Mouse (Mus musculus): ENCODE measurements around the gene Gm572. TPM values are rescaled to one million over a fixed set of nuclear protein-coding genes. Genes with fewer than 3 reads are reported as not detected.

Gm572 gene
- polyA plus RNA-seq, 1 experiment from 2014 or later, result not detected

DNA sequence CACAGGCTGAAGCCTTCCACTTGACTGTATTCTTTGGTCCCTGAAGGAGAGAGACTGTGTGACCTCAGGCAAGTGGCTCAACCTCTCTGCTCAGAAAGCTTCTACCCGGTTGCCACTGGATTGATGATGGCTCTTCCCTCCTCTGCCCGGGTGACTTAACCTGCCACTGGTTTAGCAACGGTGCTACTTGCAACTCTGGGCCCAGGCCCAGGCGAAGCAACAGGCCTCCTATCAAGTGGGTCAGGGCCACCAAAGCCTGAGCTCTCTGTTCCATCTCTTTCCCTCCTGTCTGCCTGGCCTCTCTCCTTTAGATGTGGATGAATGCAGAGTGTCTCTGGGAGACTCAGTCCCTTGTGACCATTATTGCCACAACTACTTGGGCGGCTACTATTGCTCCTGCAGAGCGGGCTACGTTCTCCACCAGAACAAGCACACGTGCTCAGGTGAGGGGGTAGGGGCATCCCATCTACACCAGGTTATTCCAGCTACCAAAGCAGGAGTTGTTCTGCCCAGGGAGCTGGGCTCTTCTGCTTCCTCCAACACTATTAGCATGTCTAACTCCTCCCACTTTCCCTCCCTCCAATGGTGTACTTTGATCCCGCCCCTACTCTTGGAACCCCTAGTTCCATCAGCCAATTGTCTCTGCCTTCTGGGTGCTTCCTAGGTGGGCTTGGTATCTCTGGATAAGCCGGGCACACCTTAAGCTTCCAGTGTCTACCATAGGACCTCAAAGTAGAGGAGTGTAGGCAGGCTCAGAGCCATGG, 39.6 kb upstream of the Gm572 start:
- H3K9me3 ChIP-seq (ENCODE audit: control insufficient read depth, low read length), result peaks cover 2% of the 10 kb centered on the region; the same call in 1 of the 2 replicates
- no peaks in the 10 kb centered on the region; the same call in 1 of the 2 replicates for H3K4me1 ChIP-seq (replicated peaks; ENCODE audit: control insufficient read depth, insufficient read depth, low read length)
- DNase-seq (ENCODE audit: low spot score) (no peak), ATAC-seq (replicated peaks; ENCODE audit: low FRiP score) (no peak)
- peaks cover 4% of the 10 kb centered on the region; the same call in 1 of the 2 replicates for H3K36me3 ChIP-seq (ENCODE audit: control insufficient read depth, insufficient read depth, low read length)
- no peaks in the 10 kb centered on the region for H3K27me3 ChIP-seq (replicated peaks; ENCODE audit: control insufficient read depth, insufficient read depth, low read length)
- no peak overlapping the region for H3K4me2 ChIP-seq
- no peak overlapping the region for H3K27ac ChIP-seq (ENCODE audit: low read depth, low read length)
- H3K9ac ChIP-seq (ENCODE audit: low read depth, low read length), result no peak overlapping the region
- H3K4me3 ChIP-seq (ENCODE audit: low read depth, low read length), result no peak overlapping the region
- WGBS, result 68% methylated on average over 10 of the region's 10 CpGs

DNA sequence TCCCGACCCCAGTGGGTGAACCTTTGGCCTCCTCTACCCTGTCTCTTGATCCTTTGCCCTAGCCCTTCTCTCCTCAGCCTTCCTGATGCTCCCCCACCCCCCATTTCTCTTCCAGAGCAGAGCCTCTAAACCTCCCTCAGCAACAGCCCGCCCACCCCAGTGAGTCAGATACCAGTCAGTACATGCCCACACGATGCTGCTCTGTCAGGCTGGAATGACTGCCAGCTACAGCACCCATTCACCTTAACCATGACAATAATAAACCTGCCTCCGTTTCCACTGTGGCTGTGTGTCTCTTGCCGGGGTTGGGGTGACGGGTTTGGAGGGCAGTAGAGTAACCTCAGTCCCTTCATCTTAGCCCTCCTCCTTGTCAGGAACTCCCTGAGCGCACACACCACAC, 39.0 kb upstream of the Gm572 start:
- no peak overlapping the region for H3K27ac ChIP-seq (ENCODE audit: low read depth, low read length)
- no peaks in the 10 kb centered on the region for H3K9me3 ChIP-seq (ENCODE audit: control insufficient read depth, low read length)
- no peaks in the 10 kb centered on the region for H3K36me3 ChIP-seq (ENCODE audit: control insufficient read depth, insufficient read depth, low read length)
- H3K4me3 ChIP-seq (ENCODE audit: low read depth, low read length), result no peak overlapping the region
- DNase-seq (ENCODE audit: low spot score) (no peak), ATAC-seq (replicated peaks; ENCODE audit: low FRiP score) (no peak)
- H3K4me1 ChIP-seq (replicated peaks; ENCODE audit: control insufficient read depth, insufficient read depth, low read length), result no peaks in the 10 kb centered on the region; the same call in 1 of the 2 replicates
- no peaks in the 10 kb centered on the region for H3K27me3 ChIP-seq (replicated peaks; ENCODE audit: control insufficient read depth, insufficient read depth, low read length)
- H3K4me2 ChIP-seq, result no peak overlapping the region
- no peak overlapping the region for H3K9ac ChIP-seq (ENCODE audit: low read depth, low read length)
- WGBS, result 75% methylated on average over 7 of the region's 7 CpGs

DNA sequence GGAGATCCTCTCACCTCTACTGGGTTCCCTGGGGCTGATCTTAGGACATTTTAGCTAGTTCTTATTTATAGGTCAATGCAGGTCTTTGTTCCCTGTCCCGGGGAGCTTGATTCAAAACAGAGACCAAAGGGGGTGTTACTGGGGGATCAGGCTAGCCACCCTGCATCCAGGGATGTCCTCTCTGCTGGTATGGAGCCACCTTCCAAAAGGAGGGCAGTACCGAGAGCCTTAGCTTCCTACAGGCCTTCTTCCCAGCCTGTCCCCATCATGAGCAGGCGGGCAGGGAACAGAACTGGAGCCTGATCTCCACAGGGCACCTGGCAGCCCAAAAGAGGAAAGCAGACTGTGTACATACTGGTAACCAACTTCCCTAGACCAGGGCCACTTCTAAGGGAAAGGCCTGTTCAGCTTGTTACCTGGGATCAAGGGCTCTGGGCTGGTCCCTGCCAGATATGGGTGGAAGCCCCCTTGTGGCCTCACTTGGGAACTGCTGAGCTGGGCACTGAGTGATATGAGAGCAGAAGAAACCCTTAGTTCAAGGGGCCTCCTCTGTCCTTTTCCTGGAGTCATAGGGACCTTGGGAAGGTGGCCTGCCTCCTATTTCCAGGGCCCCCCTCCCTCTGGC, 38.5 kb upstream of the Gm572 start:
- no peak overlapping the region for H3K9ac ChIP-seq (ENCODE audit: low read depth, low read length)
- no peak overlapping the region for H3K27ac ChIP-seq (ENCODE audit: low read depth, low read length)
- H3K4me2 ChIP-seq, result no peak overlapping the region
- no peaks in the 10 kb centered on the region for H3K9me3 ChIP-seq (ENCODE audit: control insufficient read depth, low read length)
- H3K27me3 ChIP-seq (replicated peaks; ENCODE audit: control insufficient read depth, insufficient read depth, low read length), result no peaks in the 10 kb centered on the region
- H3K4me1 ChIP-seq (replicated peaks; ENCODE audit: control insufficient read depth, insufficient read depth, low read length), result no peaks in the 10 kb centered on the region; the same call in 1 of the 2 replicates
- ATAC-seq (replicated peaks; ENCODE audit: low FRiP score) (peak; percentile 66), DNase-seq (ENCODE audit: low spot score) (no peak)
- no peak overlapping the region for H3K4me3 ChIP-seq (ENCODE audit: low read depth, low read length)
- 94% methylated on average over 3 of the region's 3 CpGs for WGBS
- peaks cover 1% of the 10 kb centered on the region; the same call in 1 of the 2 replicates for H3K36me3 ChIP-seq (ENCODE audit: control insufficient read depth, insufficient read depth, low read length)

DNA sequence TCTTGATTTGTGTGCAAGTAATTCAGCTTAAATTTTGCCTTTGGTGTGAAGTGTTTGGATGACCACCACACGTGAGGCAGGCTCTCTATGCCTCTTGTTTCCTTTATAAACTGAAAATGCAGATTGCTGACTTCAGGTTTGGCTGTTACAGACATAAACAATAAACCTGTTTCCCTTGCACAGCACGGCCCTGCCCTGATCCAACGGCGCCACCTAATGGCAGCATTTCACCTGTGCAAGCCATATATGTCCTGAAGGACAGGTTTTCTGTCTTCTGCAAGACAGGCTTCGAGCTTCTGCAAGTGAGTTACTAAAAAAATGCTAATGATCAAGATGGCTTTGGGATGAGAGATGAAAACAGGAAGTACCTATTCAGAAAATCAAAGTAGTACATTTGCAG, 35.4 kb upstream of the Gm572 start:
- H3K36me3 ChIP-seq (ENCODE audit: control insufficient read depth, insufficient read depth, low read length), result peaks cover 3% of the 10 kb centered on the region; the same call in 1 of the 2 replicates
- H3K4me3 ChIP-seq (ENCODE audit: low read depth, low read length), result no peak overlapping the region
- no peak for ATAC-seq (replicated peaks; ENCODE audit: low FRiP score)
- no peaks in the 10 kb centered on the region for H3K4me1 ChIP-seq (replicated peaks; ENCODE audit: control insufficient read depth, insufficient read depth, low read length)
- no peak overlapping the region for H3K9ac ChIP-seq (ENCODE audit: low read depth, low read length)
- H3K27me3 ChIP-seq (replicated peaks; ENCODE audit: control insufficient read depth, insufficient read depth, low read length), result no peaks in the 10 kb centered on the region
- no peak for DNase-seq (ENCODE audit: low spot score)
- H3K9me3 ChIP-seq (ENCODE audit: control insufficient read depth, low read length), result no peaks in the 10 kb centered on the region
- H3K27ac ChIP-seq (ENCODE audit: low read depth, low read length), result no peak overlapping the region
- 20% methylated on average over 5 of the region's 5 CpGs for WGBS
- H3K4me2 ChIP-seq, result no peak overlapping the region

DNA sequence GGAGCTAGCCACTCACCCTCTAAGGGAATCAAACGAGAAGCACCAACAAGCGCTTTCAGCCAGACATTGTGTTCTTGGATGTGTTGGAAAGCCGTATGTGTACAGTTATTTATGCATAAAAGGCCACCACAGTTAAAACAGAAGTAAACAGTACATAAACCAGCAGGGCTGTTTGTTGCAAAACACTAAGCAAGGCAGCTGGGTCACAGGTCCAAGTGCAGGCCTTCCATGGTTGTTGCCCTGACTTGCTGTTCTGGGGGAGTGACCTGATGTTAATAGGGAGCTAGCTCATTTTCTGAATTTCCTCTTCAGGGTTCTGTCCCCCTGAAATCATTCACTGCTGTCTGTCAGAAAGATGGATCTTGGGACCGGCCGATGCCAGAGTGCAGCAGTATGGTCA, 33.3 kb upstream of the Gm572 start:
- Histone ChIP-seq H3K36me3 (ENCODE audit: control insufficient read depth, insufficient read depth, low read length) (peaks cover 17% of the 10 kb centered on the region), H3K4me1 (replicated peaks; ENCODE audit: control insufficient read depth, insufficient read depth, low read length) (no peaks in the 10 kb centered on the region), H3K4me2 (no peak overlapping the region), H3K9ac (ENCODE audit: low read depth, low read length) (no peak overlapping the region), H3K4me3 (ENCODE audit: low read depth, low read length) (no peak overlapping the region), H3K9me3 (ENCODE audit: control insufficient read depth, low read length) (no peaks in the 10 kb centered on the region), H3K27ac (ENCODE audit: low read depth, low read length) (no peak overlapping the region), H3K27me3 (replicated peaks; ENCODE audit: control insufficient read depth, insufficient read depth, low read length) (no peaks in the 10 kb centered on the region)
- WGBS, result 74% methylated on average over 5 of the region's 5 CpGs
- DNase-seq (ENCODE audit: low spot score), result no peak
- ATAC-seq (replicated peaks; ENCODE audit: low FRiP score), result no peak

DNA sequence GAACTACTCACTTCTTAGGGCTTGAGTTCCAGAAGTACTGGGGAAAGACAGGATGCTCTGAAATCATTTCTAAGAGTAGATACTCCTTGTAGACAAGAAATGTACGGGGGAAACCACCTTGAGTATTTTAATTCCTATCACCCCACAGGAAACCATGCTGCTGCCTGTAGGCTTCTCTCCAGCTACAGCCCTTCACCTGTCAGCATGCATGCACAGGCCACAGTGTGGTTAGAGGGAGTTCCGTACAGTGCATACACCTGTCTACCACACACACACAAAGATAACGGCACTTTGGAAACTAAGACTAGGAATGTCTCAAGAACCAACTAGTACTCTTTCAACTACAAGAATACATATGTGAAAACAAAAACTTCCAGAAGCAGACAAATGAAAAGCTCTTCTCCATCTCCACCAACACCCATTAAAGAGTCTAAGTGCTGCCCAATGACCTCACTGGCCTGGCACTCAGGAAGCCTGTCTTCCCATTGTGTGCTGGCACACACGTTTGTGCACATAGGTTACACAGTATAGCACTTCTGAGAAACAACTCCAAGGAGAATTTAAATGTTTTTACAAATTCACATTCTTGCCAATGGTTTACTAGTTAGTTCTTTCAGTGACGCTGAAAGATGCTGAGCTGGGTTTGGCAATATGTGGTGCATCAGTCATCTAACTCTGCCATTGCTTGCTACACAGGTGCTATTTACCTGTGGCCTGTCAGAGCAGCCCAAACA, 32.3 kb upstream of the Gm572 start:
- ATAC-seq (replicated peaks; ENCODE audit: low FRiP score) (no peak), DNase-seq (ENCODE audit: low spot score) (no peak)
- H3K4me3 ChIP-seq (ENCODE audit: low read depth, low read length), result no peak overlapping the region
- H3K9ac ChIP-seq (ENCODE audit: low read depth, low read length), result no peak overlapping the region
- no peaks in the 10 kb centered on the region for H3K27me3 ChIP-seq (replicated peaks; ENCODE audit: control insufficient read depth, insufficient read depth, low read length)
- H3K27ac ChIP-seq (ENCODE audit: low read depth, low read length), result no peak overlapping the region
- 67% methylated on average over 5 of the region's 5 CpGs for WGBS
- peaks cover 19% of the 10 kb centered on the region for H3K36me3 ChIP-seq (ENCODE audit: control insufficient read depth, insufficient read depth, low read length)
- no peaks in the 10 kb centered on the region for H3K9me3 ChIP-seq (ENCODE audit: control insufficient read depth, low read length)
- no peak overlapping the region for H3K4me2 ChIP-seq
- no peaks in the 10 kb centered on the region for H3K4me1 ChIP-seq (replicated peaks; ENCODE audit: control insufficient read depth, insufficient read depth, low read length)

DNA sequence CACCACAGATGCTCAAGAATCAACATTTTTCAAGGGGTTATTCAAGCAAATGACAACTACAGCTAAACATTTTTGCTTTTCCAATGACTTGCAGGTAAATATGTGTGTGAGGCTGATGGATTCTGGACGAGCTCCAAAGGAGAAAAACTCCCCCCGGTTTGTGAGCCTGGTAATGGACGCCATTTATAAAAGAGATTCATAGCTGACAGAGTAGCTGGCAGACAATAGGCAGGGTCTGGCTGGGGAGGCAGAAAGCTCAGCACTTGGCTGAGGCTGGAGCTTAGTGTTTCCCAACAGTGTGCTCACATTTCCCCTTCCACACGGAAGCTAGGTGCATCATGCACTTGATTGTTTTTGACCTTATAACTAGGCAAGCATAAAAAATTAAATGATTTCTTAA, 30.6 kb upstream of the Gm572 start:
- no peak for ATAC-seq (replicated peaks; ENCODE audit: low FRiP score)
- H3K4me1 ChIP-seq (replicated peaks; ENCODE audit: control insufficient read depth, insufficient read depth, low read length), result no peaks in the 10 kb centered on the region
- H3K9me3 ChIP-seq (ENCODE audit: control insufficient read depth, low read length), result no peaks in the 10 kb centered on the region
- H3K4me3 ChIP-seq (ENCODE audit: low read depth, low read length), result no peak overlapping the region
- no peak overlapping the region for H3K9ac ChIP-seq (ENCODE audit: low read depth, low read length)
- H3K27ac ChIP-seq (ENCODE audit: low read depth, low read length), result no peak overlapping the region
- H3K36me3 ChIP-seq (ENCODE audit: control insufficient read depth, insufficient read depth, low read length), result peaks cover 25% of the 10 kb centered on the region
- no peaks in the 10 kb centered on the region for H3K27me3 ChIP-seq (replicated peaks; ENCODE audit: control insufficient read depth, insufficient read depth, low read length)
- peak; percentile 31 for DNase-seq (ENCODE audit: low spot score)
- WGBS, result 67% methylated on average over 4 of the region's 4 CpGs
- H3K4me2 ChIP-seq, result no peak overlapping the region

DNA sequence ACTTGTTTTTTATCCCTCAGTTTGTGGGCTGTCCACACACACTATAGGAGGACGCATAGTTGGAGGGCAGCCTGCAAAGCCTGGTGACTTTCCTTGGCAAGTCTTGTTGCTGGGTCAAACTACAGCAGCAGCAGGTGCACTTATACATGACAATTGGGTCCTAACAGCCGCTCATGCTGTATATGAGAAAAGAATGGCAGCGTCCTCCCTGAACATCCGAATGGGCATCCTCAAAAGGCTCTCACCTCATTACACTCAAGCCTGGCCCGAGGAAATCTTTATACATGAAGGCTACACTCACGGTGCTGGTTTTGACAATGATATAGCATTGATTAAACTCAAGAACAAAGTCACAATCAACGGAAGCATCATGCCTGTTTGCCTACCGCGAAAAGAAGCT, 29.4 kb upstream of the Gm572 start:
- H3K4me3 ChIP-seq (ENCODE audit: low read depth, low read length), result no peak overlapping the region
- peak; percentile 30 for DNase-seq (ENCODE audit: low spot score)
- no peak for ATAC-seq (replicated peaks; ENCODE audit: low FRiP score)
- H3K9me3 ChIP-seq (ENCODE audit: control insufficient read depth, low read length), result no peaks in the 10 kb centered on the region
- no peak overlapping the region for H3K9ac ChIP-seq (ENCODE audit: low read depth, low read length)
- no peaks in the 10 kb centered on the region for H3K27me3 ChIP-seq (replicated peaks; ENCODE audit: control insufficient read depth, insufficient read depth, low read length)
- 86% methylated on average over 9 of the region's 9 CpGs for WGBS
- no peaks in the 10 kb centered on the region for H3K4me1 ChIP-seq (replicated peaks; ENCODE audit: control insufficient read depth, insufficient read depth, low read length)
- no peak overlapping the region for H3K27ac ChIP-seq (ENCODE audit: low read depth, low read length)
- H3K36me3 ChIP-seq (ENCODE audit: control insufficient read depth, insufficient read depth, low read length), result peaks cover 29% of the 10 kb centered on the region
- H3K4me2 ChIP-seq, result no peak overlapping the region

Measured in liver, embryonic 11.5 days (tissue).